In genomic region chr2:72628626-72629470, GRCm38 (mm10) we compare ENCODE assay signal across 12 mouse cellular contexts.
DNase-seq lines count a peak whose midpoint lies in the region; ATAC-seq lines count a peak whose summit lies in the region.
"Had no signal": no experiment of that assay in that cellular context is flagged by ENCODE, and none has a peak within 500 bp of the region (broad histone marks: within the 10 kb centered on the region; RNA-seq: fewer than 3 reads in every experiment).

No protein-coding gene starts in this region.

- H3K36me3 ChIP-seq in heart, embryonic 14.5 days (ENCODE audit: control insufficient read depth, insufficient read depth, low read length) = no peaks in the 10 kb centered on the region
- H3K36me3 ChIP-seq in heart, embryonic 12.5 days = no peaks in the 10 kb centered on the region
- H3K36me3 ChIP-seq in limb, embryonic 12.5 days = no peaks in the 10 kb centered on the region
- H3K36me3 ChIP-seq in limb, embryonic 10.5 days = no peaks in the 10 kb centered on the region
- H3K36me3 ChIP-seq in forebrain, embryonic 13.5 days (ENCODE audit: poor library complexity, severe bottlenecking) = no peaks in the 10 kb centered on the region
- no peaks in the 10 kb centered on the region for H3K36me3 ChIP-seq in midbrain, embryonic 14.5 days (ENCODE audit: control insufficient read depth, insufficient read depth, low read length)
- H3K36me3 ChIP-seq: liver, embryonic 15.5 days had no signal

- no peak overlapping the region for H3K9ac ChIP-seq in heart, embryonic 14.5 days (ENCODE audit: low read length)
- H3K9ac ChIP-seq in heart, embryonic 12.5 days = no peak overlapping the region
- no peak overlapping the region for H3K9ac ChIP-seq in limb, embryonic 12.5 days (replicated peaks)
- 0 out of 2 replicates have a peak overlapping the region, but pooled peaks have one; percentile 2 for H3K9ac ChIP-seq in forebrain, embryonic 13.5 days
- no peak overlapping the region for H3K9ac ChIP-seq in midbrain, embryonic 14.5 days (replicated peaks; ENCODE audit: low read length)
- H3K9ac ChIP-seq: liver, embryonic 15.5 days had no signal

- no peaks in the 10 kb centered on the region for H3K9me3 ChIP-seq in heart, embryonic 14.5 days (ENCODE audit: control insufficient read depth, low read length)
- no peaks in the 10 kb centered on the region; the same call in 1 of the 2 replicates for H3K9me3 ChIP-seq in heart, embryonic 12.5 days (replicated peaks)
- no peaks in the 10 kb centered on the region for H3K9me3 ChIP-seq in limb, embryonic 12.5 days
- H3K9me3 ChIP-seq in limb, embryonic 10.5 days (replicated peaks) = no peaks in the 10 kb centered on the region
- no peaks in the 10 kb centered on the region for H3K9me3 ChIP-seq in forebrain, embryonic 13.5 days (replicated peaks)
- no peaks in the 10 kb centered on the region for H3K9me3 ChIP-seq in midbrain, embryonic 14.5 days (ENCODE audit: control insufficient read depth, low read length)
- H3K9me3 ChIP-seq: liver, embryonic 15.5 days had no signal

- H3K27ac ChIP-seq in heart, embryonic 14.5 days (replicated peaks in 1 of 2; ENCODE audit: control insufficient read depth in 1 of 2, insufficient read depth in 1 of 2, low read depth in 2 of 2, low read length in 2 of 2) = no peak overlapping the region
- no peak overlapping the region for H3K27ac ChIP-seq in heart, embryonic 12.5 days (ENCODE audit: poor library complexity, severe bottlenecking)
- 0 out of 2 replicates have a peak overlapping the region, but pooled peaks have one; percentile 29 for H3K27ac ChIP-seq in limb, embryonic 12.5 days
- H3K27ac ChIP-seq in limb, embryonic 10.5 days = no peak overlapping the region
- peak overlapping the region; percentile 70 for H3K27ac ChIP-seq in forebrain, embryonic 13.5 days
- H3K27ac ChIP-seq in midbrain, embryonic 14.5 days (replicated peaks; ENCODE audit: low read depth, low read length) = no peak overlapping the region
- H3K27ac ChIP-seq: liver, embryonic 15.5 days had no signal

- DNase-seq in limb, embryonic 10.5 days (ENCODE audit: low spot score) = no peak
- peak; percentile 59 for DNase-seq in midbrain, embryonic 14.5 days
- DNase-seq in T-cell, adult 2 months (ENCODE audit: low spot score) = no peak
- DNase-seq in urinary bladder, postnatal 25 days (ENCODE audit: low spot score) = no peak
- DNase-seq: cerebellum, adult 9-11 months; layer of hippocampus, adult 9-11 months had no signal

- peaks cover 6 to 11% of the 10 kb centered on the region in 2 experiments for H3K4me1 ChIP-seq in heart, embryonic 14.5 days (ENCODE audit: control insufficient read depth in 2 of 2, insufficient read depth in 2 of 2, low read length in 2 of 2)
- no peaks in the 10 kb centered on the region for H3K4me1 ChIP-seq in heart, embryonic 12.5 days (replicated peaks)
- no peaks in the 10 kb centered on the region; the same call in 1 of the 2 replicates for H3K4me1 ChIP-seq in limb, embryonic 12.5 days (replicated peaks)
- no peaks in the 10 kb centered on the region for H3K4me1 ChIP-seq in limb, embryonic 10.5 days
- peaks cover 41% of the 10 kb centered on the region for H3K4me1 ChIP-seq in forebrain, embryonic 13.5 days
- H3K4me1 ChIP-seq in midbrain, embryonic 14.5 days (ENCODE audit: control insufficient read depth, insufficient read depth, low read length) = peaks cover 15% of the 10 kb centered on the region
- H3K4me1 ChIP-seq: liver, embryonic 15.5 days had no signal

- H3K4me2 ChIP-seq in heart, embryonic 14.5 days (ENCODE audit: low read length) = peak overlapping the region; percentile 29
- no peak overlapping the region for H3K4me2 ChIP-seq in heart, embryonic 12.5 days
- no peak overlapping the region for H3K4me2 ChIP-seq in limb, embryonic 12.5 days
- H3K4me2 ChIP-seq in forebrain, embryonic 13.5 days = peak overlapping the region; percentile 48
- H3K4me2 ChIP-seq in midbrain, embryonic 14.5 days (ENCODE audit: low read length) = 0 out of 2 replicates have a peak overlapping the region, but pooled peaks have one; percentile 21
- H3K4me2 ChIP-seq: heart, embryonic 11.5 days; liver, embryonic 15.5 days had no signal

- no peaks in the 10 kb centered on the region for H3K27me3 ChIP-seq in heart, embryonic 14.5 days (ENCODE audit: control insufficient read depth, insufficient read depth, low read length)
- H3K27me3 ChIP-seq in heart, embryonic 12.5 days (replicated peaks) = 0 out of 2 replicates have a peak, but pooled peaks cover 3% of the 10 kb centered on the region
- no peaks in the 10 kb centered on the region for H3K27me3 ChIP-seq in limb, embryonic 12.5 days
- H3K27me3 ChIP-seq in limb, embryonic 10.5 days (ENCODE audit: low read depth, poor library complexity, severe bottlenecking) = no peaks in the 10 kb centered on the region
- H3K27me3 ChIP-seq in forebrain, embryonic 13.5 days = 0 out of 2 replicates have a peak, but pooled peaks cover 13% of the 10 kb centered on the region
- H3K27me3 ChIP-seq in midbrain, embryonic 14.5 days (ENCODE audit: control insufficient read depth, insufficient read depth, low read length) = peaks cover 7% of the 10 kb centered on the region; the same call in 1 of the 2 replicates
- H3K27me3 ChIP-seq: liver, embryonic 15.5 days had no signal

- no peak overlapping the region for H3K4me3 ChIP-seq in heart, embryonic 14.5 days (ENCODE audit: control insufficient read depth in 1 of 2, insufficient read depth in 1 of 2, low read depth in 1 of 2, low read length in 2 of 2)
- no peak overlapping the region for H3K4me3 ChIP-seq in heart, embryonic 12.5 days
- H3K4me3 ChIP-seq in limb, embryonic 12.5 days (replicated peaks) = no peak overlapping the region
- H3K4me3 ChIP-seq in limb, embryonic 10.5 days = no peak overlapping the region
- no peak overlapping the region for H3K4me3 ChIP-seq in forebrain, embryonic 13.5 days
- no peak overlapping the region for H3K4me3 ChIP-seq in midbrain, embryonic 14.5 days (replicated peaks; ENCODE audit: low read depth, low read length)
- H3K4me3 ChIP-seq: liver, embryonic 15.5 days had no signal

- 51% methylated on average over 16 of the region's 16 CpGs for WGBS in heart, embryonic 14.5 days
- WGBS in heart, embryonic 12.5 days = 53% methylated on average over 16 of the region's 16 CpGs
- WGBS in limb, embryonic 12.5 days = 64% methylated on average over 16 of the region's 16 CpGs
- WGBS in limb, embryonic 10.5 days = 72% methylated on average over 16 of the region's 16 CpGs
- WGBS in forebrain, embryonic 13.5 days = 13% methylated on average over 16 of the region's 16 CpGs
- WGBS in midbrain, embryonic 14.5 days = 49% methylated on average over 16 of the region's 16 CpGs

- ATAC-seq in heart, embryonic 14.5 days (ENCODE audit: insufficient number of reproducible peaks, insufficient read depth, low FRiP score, low read depth) = no peak
- ATAC-seq in heart, embryonic 12.5 days (ENCODE audit: insufficient number of reproducible peaks, low FRiP score) = no peak
- no peak for ATAC-seq in limb, embryonic 12.5 days (ENCODE audit: insufficient number of reproducible peaks, insufficient read depth, low FRiP score, low TSS enrichment, low read depth)
- ATAC-seq in forebrain, embryonic 13.5 days = peak; percentile 66; the same call in 1 of the 2 replicates
- ATAC-seq in midbrain, embryonic 14.5 days (ENCODE audit: low FRiP score, low TSS enrichment) = no peak

Comparison
In these comparisons a context has a peak if more than half of its experiments do, and no peak if none do; other contexts are left out.
1. H3K27ac ChIP-seq: peak in limb, embryonic 12.5 days (single experiment) and forebrain, embryonic 13.5 days (single experiment); none in heart, embryonic 14.5 days (0 of 2), heart, embryonic 12.5 days (single experiment), limb, embryonic 10.5 days (single experiment) and midbrain, embryonic 14.5 days (single experiment).
2. H3K4me2 ChIP-seq: peak in heart, embryonic 14.5 days (single experiment), forebrain, embryonic 13.5 days (single experiment) and midbrain, embryonic 14.5 days (single experiment); none in heart, embryonic 12.5 days (single experiment) and limb, embryonic 12.5 days (single experiment).